Mouse (Mus musculus) lung, postnatal 0 days (tissue): ENCODE measurements around the gene Themis.

Experiments used
- CTCF ChIP-seq: IDR thresholded peaks from 2 replicates; pipeline ENCODE4 v1.5.1; 2016; ENCODE audit warnings: antibody characterized with exemption, mild to moderate bottlenecking
- EP300 ChIP-seq: IDR thresholded peaks from 2 replicates; pipeline ENCODE4 v1.6.1; 2016; ENCODE audit warnings: antibody characterized with exemption, mild to moderate bottlenecking, control low read depth

- no peak for TF ChIP-seq EP300
- TF ChIP-seq CTCF = no peak
Measured at GRCm38 (mm10) chr10:28842605-28843004, 174.4 kb downstream of the Themis start.
